Mouse (Mus musculus) layer of hippocampus, postnatal 25 days (tissue): Measurements from ENCODE around the gene Klhl35. TPM values are rescaled to one million over a fixed set of nuclear protein-coding genes. Genes with fewer than 3 reads are reported as not detected.

Experiments used
- DNase-seq, 2 experiments: peaks; one replicate each; pipeline ENCODE4 v3.0.0; 2022; ENCODE audit warnings: mixed read lengths in 2 of 2, low spot score in 1 of 2; ENCODE audit errors: extremely low spot score in 1 of 2
- total RNA-seq, 2 experiments: library from RNA; stranded (reverse); gene quantifications; 2 replicates each; pipeline ENCODE4 v1.2.3; 2021

The Klhl35 gene
- total RNA-seq, 2 experiments from 2014 or later: 2.2 to 3.5 TPM

DNA sequence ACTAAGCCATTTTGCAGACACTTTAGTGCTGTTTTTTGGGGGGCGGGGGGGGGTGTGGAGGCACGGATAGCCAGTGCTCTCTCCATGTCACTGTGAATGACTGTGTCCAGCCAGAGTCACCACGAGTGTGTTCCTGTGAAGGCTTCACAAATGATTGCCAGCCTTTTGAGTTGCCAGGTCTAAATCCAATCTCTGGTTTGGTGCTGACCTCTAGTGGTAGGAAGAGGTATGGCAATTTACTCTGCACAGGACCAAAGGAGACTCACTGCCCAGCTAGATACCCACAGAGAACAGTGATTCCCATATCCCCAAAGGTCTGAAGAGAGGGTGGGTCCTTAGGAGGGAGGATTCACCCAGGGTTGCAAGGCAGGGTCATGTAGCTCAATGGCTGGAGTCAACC, 15.1 kb upstream of the Klhl35 start:
- peak in 1 of 2 experiments; percentile 66 for DNase-seq

DNA sequence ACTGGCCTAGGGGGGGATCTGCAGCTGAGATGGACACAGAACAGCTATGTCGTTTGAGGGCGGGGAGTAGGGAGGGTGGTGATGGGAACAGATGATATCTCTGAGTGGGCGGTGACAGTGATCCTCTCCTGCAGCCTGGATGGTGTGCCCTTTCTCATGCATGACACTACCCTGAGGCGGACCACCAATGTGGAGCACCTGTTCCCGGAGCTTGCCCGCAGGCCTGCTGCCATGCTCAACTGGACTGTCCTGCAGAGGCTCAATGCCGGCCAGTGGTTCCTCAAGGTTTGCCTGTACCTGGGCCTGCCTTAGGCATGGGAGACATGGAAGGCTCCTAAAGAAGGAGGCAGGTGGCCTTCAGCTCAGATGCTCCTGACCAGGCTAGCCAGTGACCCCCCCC, 12.9 kb upstream of the Klhl35 start:
- no peak for DNase-seq

DNA sequence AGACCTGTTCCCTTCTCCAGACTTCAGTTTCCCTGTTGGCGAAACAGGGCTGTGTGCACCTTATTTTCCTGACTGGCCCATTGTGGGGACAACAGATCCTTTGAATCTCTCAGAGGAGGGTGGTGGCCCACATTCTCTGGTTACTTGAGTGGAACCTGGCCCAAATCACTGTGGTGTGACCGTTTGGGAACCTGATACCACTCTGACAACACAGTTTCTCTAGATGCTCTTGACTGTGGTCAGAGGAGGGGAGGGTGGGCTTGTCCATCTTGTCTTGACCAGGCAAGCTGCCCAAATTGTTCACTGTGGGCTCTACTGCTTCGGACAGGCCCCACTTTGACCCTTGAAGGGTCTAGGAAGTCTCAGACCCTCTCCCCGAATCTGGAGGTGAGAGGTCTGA, 11.8 kb upstream of the Klhl35 start:
- no peak for DNase-seq

DNA sequence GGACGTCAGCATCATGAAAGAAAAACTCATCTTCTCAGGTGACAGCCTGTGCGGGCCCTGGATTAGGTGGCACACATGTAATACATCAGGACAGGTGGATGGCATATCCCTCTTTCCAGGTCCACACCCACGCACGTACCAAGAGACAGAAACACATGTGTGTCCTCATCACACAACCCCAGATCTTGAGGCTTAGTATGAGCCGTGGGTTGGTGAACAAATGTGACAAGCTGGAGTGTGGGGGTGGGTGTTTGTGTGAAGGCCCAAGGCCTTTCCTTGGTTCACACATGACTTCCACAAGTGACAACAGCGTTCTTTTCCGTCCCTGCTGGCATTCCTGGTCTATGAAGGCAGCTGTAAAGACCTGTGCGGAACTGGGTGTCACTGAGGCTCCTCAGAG, 7.0 kb upstream of the Klhl35 start:
- no peak for DNase-seq

DNA sequence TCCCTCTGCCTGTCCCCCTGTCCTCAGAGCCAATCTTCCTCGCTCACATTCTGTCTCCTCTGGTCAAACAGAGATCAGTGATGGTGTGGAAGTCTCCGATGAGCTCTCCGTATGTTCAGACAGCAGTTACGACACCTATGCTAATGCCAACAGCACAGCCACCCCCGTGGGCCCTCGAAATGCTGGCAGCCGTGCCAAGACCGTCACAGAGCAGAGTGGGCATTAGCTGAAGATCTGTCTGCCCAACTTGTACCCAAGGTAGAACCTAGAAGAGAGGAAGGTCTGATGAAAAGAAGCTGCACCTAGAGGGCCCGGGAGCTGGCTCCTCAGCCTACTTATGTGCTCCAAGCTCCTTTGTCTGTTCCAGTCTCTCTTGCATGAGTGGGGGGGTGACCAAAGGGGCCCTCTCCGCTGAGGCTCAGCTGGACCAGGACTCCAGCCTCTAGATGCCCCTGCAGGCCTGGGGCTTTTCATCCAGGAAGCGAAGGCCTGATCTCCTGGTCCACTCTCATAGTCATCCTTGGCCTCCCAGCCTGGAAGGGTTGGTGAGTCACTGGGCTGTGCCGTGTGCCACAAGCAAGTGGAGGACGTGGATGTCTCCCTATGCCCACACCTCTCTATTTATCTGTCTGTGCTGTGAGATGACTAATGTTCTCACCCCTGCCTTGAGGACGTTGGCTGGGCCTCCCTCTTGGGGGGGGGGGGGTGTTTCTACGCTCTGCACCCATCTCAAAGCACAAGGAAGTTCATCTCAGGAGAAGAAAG, 5.7 kb upstream of the Klhl35 start:
- DNase-seq: no peak

DNA sequence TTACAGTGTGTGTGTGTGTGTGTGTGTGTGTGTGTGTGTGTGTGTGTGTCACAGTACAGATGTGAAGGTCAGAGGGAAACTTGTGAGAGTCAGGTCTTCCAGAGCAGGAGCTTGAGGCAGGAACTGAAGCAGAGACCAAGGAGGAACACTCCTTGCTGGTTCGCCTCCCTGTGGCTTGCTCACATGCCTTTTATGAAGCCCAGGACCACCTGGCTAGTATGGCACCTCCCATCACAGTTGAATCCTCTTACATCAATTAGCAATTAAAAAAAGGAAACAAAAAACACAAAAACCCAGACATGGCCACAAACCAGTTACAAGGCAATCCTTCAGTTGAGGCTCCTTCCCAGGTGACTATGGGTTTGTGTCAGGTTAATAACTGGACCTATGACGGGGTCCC, 2.7 kb upstream of the Klhl35 start:
- no peak for DNase-seq

DNA sequence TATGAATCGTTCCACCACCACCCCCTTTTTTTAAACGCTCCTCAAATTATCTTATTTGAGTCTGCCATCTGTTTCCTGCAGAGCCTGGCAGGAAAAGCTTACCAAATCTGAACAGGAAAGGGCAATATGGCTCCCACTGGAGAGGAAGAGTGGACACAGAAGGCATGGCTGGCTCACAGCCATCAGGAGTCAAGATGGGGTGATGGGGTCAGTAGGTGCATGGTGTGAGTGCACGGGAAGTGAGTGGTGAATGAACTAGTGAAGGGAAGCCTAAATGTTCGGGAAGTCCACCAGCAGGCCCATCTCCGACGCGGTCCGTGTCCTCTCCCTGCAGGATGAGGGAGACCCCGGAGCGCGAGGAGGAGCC, 2.1 kb downstream of the Klhl35 start:
- DNase-seq: no peak

DNA sequence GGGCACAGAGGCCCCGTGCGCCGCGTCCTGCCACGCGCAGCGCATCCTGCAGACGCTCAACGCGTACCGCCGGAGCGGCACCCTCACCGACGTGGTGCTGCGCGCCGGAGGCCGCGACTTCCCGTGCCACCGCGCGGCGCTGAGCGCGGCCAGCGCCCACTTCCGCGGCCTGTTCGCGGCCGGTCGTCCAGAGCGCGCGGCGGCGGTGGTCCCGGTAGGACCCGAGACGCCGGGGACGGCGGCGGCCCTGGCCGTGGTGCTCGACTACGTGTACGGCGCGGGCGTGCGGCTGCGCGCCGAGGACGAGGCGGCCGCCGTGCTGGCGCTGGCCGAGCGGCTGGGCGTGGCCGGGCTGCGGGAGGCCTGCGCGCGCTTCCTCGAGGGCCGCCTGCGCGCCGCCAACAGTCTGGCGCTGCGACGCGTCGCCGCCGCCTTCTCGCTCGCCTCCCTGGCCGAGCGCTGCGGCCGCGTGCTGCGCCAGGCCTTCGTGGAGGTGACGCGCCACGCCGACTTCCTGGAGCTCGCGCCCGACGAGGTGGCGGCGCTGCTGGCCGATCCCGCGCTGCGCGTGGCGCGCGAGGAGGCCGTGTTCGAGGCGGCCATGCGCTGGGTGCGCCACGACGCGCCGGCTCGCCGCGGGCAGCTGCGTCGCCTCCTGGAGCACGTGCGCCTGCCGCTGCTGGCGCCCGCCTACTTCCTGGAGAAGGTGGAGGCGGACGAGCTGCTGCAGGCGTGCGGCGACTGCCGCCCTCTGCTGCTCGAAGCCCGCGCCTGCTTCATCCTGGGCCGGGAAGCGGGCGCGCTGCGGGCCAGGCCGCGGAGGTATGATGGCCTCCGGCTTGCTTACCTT, 2.7 kb downstream of the Klhl35 start:
- peak in 1 of 2 experiments; percentile 56 for DNase-seq

DNA sequence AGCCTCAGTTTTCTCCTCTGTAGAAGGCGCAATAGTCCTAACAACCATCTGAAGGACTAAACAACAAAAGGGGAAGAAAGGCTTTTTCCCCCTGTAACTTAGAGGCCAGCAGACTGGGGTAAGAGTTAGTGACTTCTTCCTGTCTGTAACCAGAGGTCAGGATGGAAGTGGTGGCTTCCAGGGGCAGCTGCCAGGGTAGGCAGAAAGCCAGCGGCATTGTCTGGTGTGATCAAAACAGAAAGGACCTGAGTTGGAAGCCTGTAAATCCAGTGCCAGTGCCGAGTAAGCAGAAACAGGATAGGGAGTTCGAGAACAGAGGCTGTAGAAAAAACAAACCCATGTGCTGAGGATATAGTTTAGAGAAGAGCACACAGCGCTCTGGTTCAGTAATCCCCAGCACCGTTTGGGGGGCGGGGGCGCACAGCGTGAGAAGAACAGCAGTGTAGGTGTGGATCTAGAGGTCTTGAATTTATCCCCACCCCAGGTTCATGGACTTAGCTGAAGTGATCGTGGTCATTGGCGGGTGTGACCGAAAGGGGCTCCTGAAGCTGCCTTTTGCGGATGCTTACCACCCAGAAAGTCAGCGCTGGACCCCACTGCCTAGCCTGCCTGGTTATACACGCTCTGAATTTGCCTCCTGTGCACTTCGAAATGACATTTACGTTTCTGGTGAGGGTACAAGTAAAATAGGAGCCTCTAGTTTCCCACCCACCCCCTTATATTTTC, 4.0 kb downstream of the Klhl35 start:
- DNase-seq: peak in 1 of 2 experiments; percentile 8

DNA sequence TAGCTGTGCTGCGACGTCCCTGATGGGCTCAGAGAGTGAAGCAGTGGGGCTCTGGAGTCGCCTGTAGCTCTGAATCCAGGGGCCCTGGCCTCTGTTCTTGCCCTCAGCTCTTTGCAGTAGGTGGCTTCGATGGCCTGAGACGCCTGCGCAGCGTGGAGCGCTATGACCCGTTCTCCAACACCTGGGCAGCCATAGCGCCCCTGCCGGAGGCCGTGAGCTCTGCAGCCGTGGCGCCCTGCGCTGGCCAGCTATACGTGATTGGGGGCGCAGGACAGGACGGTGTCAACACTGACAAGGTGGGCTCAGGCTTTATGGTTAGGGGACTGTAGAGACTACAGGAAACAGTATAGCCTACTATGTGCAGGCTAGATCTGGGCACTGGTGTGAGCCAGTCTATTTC, 5.8 kb downstream of the Klhl35 start:
- DNase-seq: no peak

DNA sequence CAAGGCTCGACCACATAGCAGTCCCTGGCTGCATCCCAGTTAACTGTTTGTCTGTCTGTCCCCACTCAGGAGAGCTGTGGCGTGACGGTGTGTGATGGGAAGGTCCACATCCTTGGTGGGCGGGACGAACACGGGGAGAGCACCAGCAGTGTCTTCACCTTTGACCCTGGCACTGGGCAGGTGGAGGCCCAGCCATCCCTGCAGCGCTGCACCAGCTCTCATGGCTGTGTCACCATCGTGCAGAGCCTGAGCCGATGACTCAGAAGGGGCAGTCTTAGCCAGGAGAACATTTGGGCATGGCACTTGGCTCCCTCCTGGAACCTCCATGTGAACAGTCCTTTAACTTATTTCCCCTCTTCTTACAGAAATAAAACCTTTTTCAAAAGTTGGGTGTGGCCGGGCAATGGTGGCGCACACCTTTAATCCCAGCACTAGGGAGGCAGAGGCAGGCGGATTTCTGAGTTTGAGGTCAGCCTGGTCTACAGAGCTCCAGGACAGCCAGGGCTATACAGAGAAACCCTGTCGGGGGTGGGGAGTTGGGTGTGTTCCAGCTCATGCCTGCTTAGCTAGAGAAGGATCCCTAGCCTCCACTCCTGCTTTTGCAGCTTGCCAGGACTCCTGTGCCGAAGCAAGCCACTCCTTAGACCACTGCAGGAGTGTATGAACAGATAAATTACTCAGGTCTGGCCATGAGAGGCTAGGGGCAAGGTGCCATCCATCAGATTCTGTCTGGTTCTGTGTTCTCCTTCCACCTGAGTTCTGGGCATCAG, 8.0 kb downstream of the Klhl35 start:
- no peak for DNase-seq

DNA sequence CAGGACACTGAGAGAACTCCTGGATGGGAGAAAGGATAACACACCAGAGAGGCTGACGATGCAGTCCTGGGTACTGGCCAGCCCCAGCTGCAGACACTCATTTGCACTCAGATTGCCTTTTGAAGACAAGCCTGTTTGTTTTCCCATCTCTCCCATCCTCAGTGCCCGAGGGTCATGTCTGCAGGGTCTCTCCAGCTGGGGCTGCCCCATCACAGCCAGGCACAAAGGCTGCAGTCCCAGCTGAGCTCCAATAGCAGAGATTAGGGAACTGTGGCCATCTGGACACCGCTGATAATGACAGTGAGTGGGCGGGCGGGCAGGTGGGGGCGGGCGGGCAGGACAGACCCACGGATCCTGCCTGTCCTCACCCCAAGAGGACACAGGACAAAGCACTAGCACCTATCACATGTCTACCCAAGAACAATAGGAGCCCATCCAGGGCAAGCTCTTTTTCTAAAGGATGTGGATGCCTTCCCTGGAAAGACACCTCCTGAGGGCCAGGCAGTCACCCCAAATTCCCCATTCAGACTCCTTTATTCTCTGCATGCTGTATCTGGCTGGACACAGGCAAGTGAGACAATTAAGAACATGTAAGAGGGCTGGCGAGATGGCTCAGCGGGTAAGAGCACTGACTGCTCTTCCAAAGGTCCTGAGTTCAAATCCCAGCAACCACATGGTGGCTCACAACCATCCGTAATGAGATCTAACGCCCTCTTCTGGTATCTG, 9.2 kb downstream of the Klhl35 start:
- DNase-seq: no peak

DNA sequence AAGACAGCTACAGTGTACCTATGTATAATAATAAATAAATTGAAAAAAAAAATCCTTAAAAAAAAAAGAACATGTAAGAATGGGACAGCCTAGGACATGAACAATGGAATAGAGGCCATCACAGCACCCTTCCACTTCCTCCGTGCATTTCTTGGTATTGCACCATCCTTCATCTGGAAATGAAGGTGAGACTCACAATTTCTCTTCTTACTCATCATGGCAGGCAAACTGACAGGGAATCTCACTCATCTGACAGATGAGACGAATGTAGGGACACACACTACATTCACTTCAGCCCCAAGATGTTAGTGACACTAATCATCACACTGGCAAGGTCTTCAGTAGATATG, 9.7 kb downstream of the Klhl35 start:
- no peak for DNase-seq

DNA sequence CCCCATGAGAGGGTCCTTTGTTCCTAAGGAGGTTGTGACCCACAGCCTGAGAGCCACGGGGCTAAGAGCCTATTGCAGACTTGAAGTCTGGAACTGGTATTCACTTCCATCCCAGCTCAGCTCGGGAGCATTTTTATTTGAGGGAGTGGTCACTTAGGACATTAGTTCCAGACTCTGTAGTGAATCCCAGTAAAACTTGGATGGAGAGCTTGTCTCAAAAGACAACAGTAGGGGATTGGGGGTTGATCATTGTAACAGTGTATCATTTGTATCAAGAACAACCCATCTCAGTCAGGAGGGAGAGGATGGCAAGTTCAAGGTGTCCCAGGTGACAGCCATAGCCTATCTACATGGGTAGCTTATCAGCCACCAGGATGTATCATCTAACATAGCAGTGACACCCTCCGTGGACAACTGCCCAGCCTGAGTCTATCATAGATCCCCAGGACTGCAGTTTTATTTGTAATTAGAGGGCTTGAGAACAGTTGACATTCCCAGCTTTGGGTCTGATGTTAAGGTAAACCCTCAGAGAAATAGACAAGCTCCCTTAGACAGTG, 10.8 kb downstream of the Klhl35 start:
- no peak for DNase-seq

DNA sequence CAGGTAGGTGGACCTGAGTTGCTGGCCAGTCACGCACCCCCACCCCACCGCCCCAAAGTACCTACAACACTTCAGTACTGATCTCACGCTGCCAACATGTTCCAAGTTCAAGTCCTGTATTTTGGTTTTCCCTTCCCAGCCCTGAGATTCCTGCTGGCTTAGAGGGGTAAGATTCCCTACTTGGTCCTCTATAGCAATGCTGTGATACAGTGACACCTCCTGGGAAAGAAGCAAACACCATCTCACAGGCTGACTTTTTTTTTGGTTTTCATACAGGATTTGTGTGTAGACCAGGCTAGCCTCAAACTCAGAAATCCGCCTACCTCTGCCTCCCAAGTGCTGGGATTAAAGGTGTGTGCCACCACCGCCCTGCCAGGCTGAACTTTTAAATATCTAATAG, 11.4 kb downstream of the Klhl35 start:
- DNase-seq: no peak

DNA sequence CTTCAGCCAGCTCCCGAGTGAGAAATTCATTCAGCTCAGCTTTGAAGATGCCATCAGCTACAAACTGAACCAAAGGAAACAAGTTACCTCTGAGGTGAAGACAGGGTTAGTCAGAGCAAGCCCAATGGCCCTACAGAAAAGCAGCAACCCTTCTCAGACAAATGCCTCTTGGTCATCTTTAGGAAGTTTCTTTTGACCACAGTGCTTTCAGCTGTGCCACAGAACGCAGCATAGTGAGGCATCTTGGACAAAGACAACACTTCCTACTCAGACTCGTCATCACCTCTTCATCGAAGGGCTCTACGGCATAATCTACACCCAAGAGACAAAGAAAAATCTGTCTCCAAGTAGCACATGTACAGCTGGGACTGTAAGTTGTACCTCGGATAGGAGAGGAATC, 16.8 kb downstream of the Klhl35 start:
- DNase-seq: no peak

DNA sequence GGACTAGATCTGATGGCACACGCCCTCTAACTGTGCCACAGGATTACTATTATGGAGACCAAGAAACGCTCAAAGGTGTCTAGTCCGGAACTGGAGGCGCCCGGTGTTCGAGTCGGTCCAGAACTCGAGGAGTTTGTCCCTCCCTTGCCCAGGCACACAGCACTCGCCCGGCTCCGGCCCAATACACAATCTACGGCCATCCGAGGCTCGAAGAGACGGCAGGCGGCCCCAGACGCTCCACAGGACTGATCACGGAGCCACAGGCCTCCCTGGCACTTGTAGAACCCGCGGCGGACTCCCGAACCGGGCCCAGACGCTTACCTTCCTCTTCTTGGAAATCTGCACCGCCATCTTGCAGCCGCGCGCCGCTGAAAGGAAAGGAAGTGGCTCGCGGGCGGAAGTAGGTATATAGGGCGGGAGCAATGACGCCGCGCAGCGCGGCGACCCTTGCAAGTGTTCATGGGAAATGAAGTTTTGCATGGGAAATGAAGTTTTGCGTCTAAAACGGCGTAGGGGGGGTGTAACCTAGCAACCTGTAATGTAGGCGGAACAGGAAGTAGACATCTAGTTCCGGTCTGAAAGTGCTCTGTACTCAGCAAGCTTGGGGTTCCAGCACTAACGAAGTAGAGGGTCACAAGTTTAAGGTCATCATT, 17.6 kb downstream of the Klhl35 start, which contains the start of gene Rps3:
Gene Rps3, minus strand, starts transcription at position 468 of the 653 bp plus-strand sequence.
- DNase-seq: peak; percentile 83 to 90

DNA sequence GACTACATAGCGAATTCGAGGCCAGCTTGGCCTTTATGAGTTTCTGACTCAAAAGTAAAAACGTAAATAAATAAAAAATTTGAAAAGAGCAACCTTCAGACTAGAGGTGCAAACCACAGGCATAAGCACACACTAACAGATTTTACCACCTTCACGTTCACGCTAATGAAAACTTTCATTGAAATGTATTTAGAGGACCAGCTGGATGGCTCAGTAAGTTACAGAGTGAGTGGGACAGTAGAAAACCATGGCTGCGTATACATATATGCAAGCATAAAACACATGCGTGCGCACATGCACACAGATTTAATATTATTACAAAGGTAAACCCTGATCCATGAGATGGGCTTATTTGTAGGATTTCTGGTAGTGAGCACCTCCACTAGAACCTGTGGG, 18.1 kb downstream of the Klhl35 start:
- no peak for DNase-seq

DNA sequence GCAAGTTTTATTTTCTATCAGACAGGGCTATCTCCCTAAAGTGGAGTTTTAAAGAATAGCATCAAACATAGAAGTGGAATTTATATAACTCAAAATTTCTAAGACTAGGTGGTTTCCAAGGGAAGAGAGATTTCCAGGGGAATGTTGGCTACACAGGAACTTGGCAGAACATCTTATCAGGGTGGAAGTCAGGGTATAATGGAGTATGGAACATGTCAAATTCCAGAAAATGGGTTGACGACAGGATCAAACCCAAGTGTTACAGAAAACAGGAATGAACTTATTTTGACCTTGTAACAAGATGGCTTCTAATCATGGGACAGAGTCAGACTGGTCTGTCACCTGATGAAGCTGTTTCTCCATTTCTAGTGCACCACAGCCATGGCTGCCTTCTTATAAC, 18.9 kb downstream of the Klhl35 start:
- DNase-seq: no peak
